Mouse (Mus musculus) mesoderm, embryonic 11.5 days (tissue): Measurements from ENCODE around the gene Sult4a1.

Experiments used
- DNase-seq: peaks from one replicate; pipeline ENCODE4 v3.0.0-alpha.2; 2012; ENCODE audit warnings: low read depth, low spot score

Gene Sult4a1

DNA sequence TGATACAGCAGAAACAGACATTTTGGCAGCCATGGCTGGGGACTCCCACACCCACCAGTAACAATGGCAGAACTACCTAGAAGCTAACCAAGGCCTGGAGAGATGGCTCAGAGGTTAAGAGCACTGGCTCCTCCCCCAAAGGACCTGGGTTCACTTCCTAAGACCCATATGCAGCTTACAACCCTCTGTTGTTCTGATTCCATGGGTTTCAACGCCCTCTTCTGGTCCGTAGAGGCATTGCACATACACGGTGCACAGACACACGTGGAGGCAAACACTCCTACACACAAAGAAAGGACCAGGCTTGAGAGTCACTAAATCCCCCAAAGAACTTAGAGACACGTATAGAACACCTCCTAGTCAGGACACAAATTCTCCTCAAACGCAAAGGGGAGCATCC is 60.0 kb downstream of the Sult4a1 start:
- no peak for DNase-seq

GRCm38 (mm10) chr15:84037067-84037466 is 68.5 kb downstream of the Sult4a1 start:
- no peak for DNase-seq
